Mouse (Mus musculus): ENCODE data around the gene Skiv2l.
"Not testable (repeated sequence)": the region's sequence is repeated elsewhere in the genome, so short reads cannot be mapped to it uniquely, and the experiment has no call there.

Gene Skiv2l

GRCm38 (mm10) chr17:34874321-34874720 lies 24.3 kb upstream of the Skiv2l start:
- DNase-seq (ENCODE audit: low read depth) = no peak

- no peak for DNase-seq (ENCODE audit: low read depth)
Measured at GRCm38 (mm10) chr17:34865981-34866380, 16.0 kb upstream of the Skiv2l start.

GRCm38 (mm10) chr17:34862416-34863081 lies 12.5 kb upstream of the Skiv2l start, which contains the start of gene Cfb:
Gene Cfb (minus strand): TSS chr17:34862518.
- no peak for DNase-seq (ENCODE audit: low read depth)

GRCm38 (mm10) chr17:34861704-34862415 lies 11.8 kb upstream of the Skiv2l start:
- DNase-seq (ENCODE audit: low read depth) = no peak

- no peak for DNase-seq (ENCODE audit: low read depth)
Measured at GRCm38 (mm10) chr17:34860514-34860913, 10.5 kb upstream of the Skiv2l start.

GRCm38 (mm10) chr17:34858670-34859069 lies 8.7 kb upstream of the Skiv2l start:
- no peak for DNase-seq (ENCODE audit: low read depth)

GRCm38 (mm10) chr17:34855825-34856224 lies 5.8 kb upstream of the Skiv2l start:
- DNase-seq (ENCODE audit: low read depth) = no peak

GRCm38 (mm10) chr17:34854761-34855160 lies 4.8 kb upstream of the Skiv2l start:
- DNase-seq (ENCODE audit: low read depth) = no peak

- DNase-seq (ENCODE audit: low read depth) = no peak
Measured at GRCm38 (mm10) chr17:34853511-34853910, 3.5 kb upstream of the Skiv2l start.

GRCm38 (mm10) chr17:34850517-34851125 lies 611 bp upstream of the Skiv2l start:
- DNase-seq (ENCODE audit: low read depth) = no peak

- DNase-seq (ENCODE audit: low read depth) = no peak
Measured at GRCm38 (mm10) chr17:34847615-34848014, 2.4 kb downstream of the Skiv2l start.

- no peak for DNase-seq (ENCODE audit: low read depth)
Measured at GRCm38 (mm10) chr17:34847192-34847591, 2.8 kb downstream of the Skiv2l start.

GRCm38 (mm10) chr17:34844884-34845283 lies 5.1 kb downstream of the Skiv2l start:
- no peak for DNase-seq (ENCODE audit: low read depth)

GRCm38 (mm10) chr17:34840736-34841307 lies 9.2 kb downstream of the Skiv2l start:
- no peak for DNase-seq (ENCODE audit: low read depth)

- DNase-seq (ENCODE audit: low read depth) = no peak
Measured at GRCm38 (mm10) chr17:34838785-34839184, 11.2 kb downstream of the Skiv2l start.

- no peak for DNase-seq (ENCODE audit: low read depth)
Measured at GRCm38 (mm10) chr17:34837464-34838324, 12.3 kb downstream of the Skiv2l start.

- DNase-seq (ENCODE audit: low read depth) = peak; percentile 88
Measured at GRCm38 (mm10) chr17:34836856-34837221, 13.2 kb downstream of the Skiv2l start, which contains the start of the genes Stk19 and Dxo. Gene Stk19 (minus strand): TSS chr17:34836945. Gene Dxo (plus strand): TSS chr17:34837019.

GRCm38 (mm10) chr17:34836155-34836855 lies 13.7 kb downstream of the Skiv2l start:
- DNase-seq (ENCODE audit: low read depth) = no peak

- DNase-seq (ENCODE audit: low read depth) = not testable (repeated sequence)
Measured at GRCm38 (mm10) chr17:34830776-34831175, 19.2 kb downstream of the Skiv2l start.

GRCm38 (mm10) chr17:34814818-34815370 lies 35.1 kb downstream of the Skiv2l start:
- no peak for DNase-seq (ENCODE audit: low read depth)

- not testable (repeated sequence) for DNase-seq (ENCODE audit: low read depth)
Measured at GRCm38 (mm10) chr17:34813747-34814146, 36.3 kb downstream of the Skiv2l start.
